Mouse (Mus musculus) kidney, postnatal 25 days (tissue): ENCODE measurements around the gene Itpr1.

Experiments
- DNase-seq, 2 experiments: peaks; one replicate each; pipeline ENCODE4 v3.0.0; 2021; ENCODE audit warnings: mixed read lengths in 2 of 2

Gene Itpr1

GRCm38 (mm10) chr6:108212881-108213295, at the start of gene Itpr1:
TSS of gene Itpr1 (plus strand) at chr6:108213096.
- DNase-seq = peak; percentile 98 to 99

- DNase-seq = no peak
Measured at GRCm38 (mm10) chr6:108164935-108165334, 48.0 kb upstream of the Itpr1 start.

GRCm38 (mm10) chr6:108165598-108165997, 47.3 kb upstream of the Itpr1 start:
- no peak for DNase-seq

- DNase-seq = peak; percentile 11 to 40
Measured at GRCm38 (mm10) chr6:108167946-108168680, 44.8 kb upstream of the Itpr1 start.

GRCm38 (mm10) chr6:108168723-108169122, 44.2 kb upstream of the Itpr1 start:
- DNase-seq = no peak

- DNase-seq = no peak
Measured at GRCm38 (mm10) chr6:108169466-108169865, 43.4 kb upstream of the Itpr1 start.

- DNase-seq = no peak
Measured at GRCm38 (mm10) chr6:108172219-108172618, 40.7 kb upstream of the Itpr1 start.

GRCm38 (mm10) chr6:108174181-108174580, 38.7 kb upstream of the Itpr1 start:
- no peak for DNase-seq

- no peak for DNase-seq
Measured at GRCm38 (mm10) chr6:108179087-108179486, 33.8 kb upstream of the Itpr1 start.

GRCm38 (mm10) chr6:108184847-108185684, 27.8 kb upstream of the Itpr1 start, which contains the start of gene Sumf1:
TSS of gene Sumf1 (minus strand) at chr6:108185582.
- peak; percentile 96 to 99 for DNase-seq

GRCm38 (mm10) chr6:108185685-108186009, 27.2 kb upstream of the Itpr1 start:
- DNase-seq = no peak

- DNase-seq = no peak
Measured at GRCm38 (mm10) chr6:108190690-108191089, 22.2 kb upstream of the Itpr1 start.

- no peak for DNase-seq
Measured at GRCm38 (mm10) chr6:108192632-108193031, 20.3 kb upstream of the Itpr1 start.

GRCm38 (mm10) chr6:108196665-108197064, 16.2 kb upstream of the Itpr1 start:
- no peak for DNase-seq

GRCm38 (mm10) chr6:108197117-108197516, 15.8 kb upstream of the Itpr1 start:
- DNase-seq = no peak

GRCm38 (mm10) chr6:108198286-108198685, 14.6 kb upstream of the Itpr1 start:
- no peak for DNase-seq

GRCm38 (mm10) chr6:108204322-108204721, 8.6 kb upstream of the Itpr1 start:
- DNase-seq = no peak

- DNase-seq = no peak
Measured at GRCm38 (mm10) chr6:108206145-108206544, 6.8 kb upstream of the Itpr1 start.

GRCm38 (mm10) chr6:108206914-108207566, 5.9 kb upstream of the Itpr1 start:
- DNase-seq = no peak

- no peak for DNase-seq
Measured at GRCm38 (mm10) chr6:108211896-108212880, 708 bp upstream of the Itpr1 start.

GRCm38 (mm10) chr6:108213481-108214293, 791 bp downstream of the Itpr1 start:
- peak; percentile 46 to 66 for DNase-seq
